Mouse (Mus musculus) hindbrain, embryonic 15.5 days (tissue): ENCODE data around the gene Rbfox1. TPM values are rescaled to one million over a fixed set of nuclear protein-coding genes. Genes with fewer than 3 reads are reported as not detected.

ENCODE experiments used
- ATAC-seq: fragments of 200-750 bp; cut with Nextera tagmentation; 2 replicates; pipeline ENCODE4 v1.8.0; 2017; ENCODE audit warnings: low read depth, moderate number of reproducible peaks, moderate TSS enrichment; ENCODE audit not compliant: low FRiP score
- H3K27ac ChIP-seq: fragments of 300-500 bp; sonication (generic); replicated peaks from 2 replicates; pipeline ENCODE4 v1.5.1; 2015; ENCODE audit warnings: mild to moderate bottlenecking, inconsistent platforms
- H3K27me3 ChIP-seq: fragments of 300-500 bp; sonication (generic); 2 replicates; pipeline ENCODE4 v1.6.1; 2015; ENCODE audit warnings: control low read depth, inconsistent platforms
- H3K36me3 ChIP-seq: fragments of 300-500 bp; sonication (generic); 2 replicates; pipeline ENCODE4 v1.6.1; 2015; ENCODE audit warnings: control low read depth, inconsistent platforms
- H3K4me1 ChIP-seq: fragments of 300-500 bp; sonication (generic); replicated peaks from 2 replicates; pipeline ENCODE4 v1.6.1; 2015; ENCODE audit warnings: control low read depth, inconsistent platforms
- H3K4me2 ChIP-seq: fragments of 300-500 bp; sonication (generic); 2 replicates; pipeline ENCODE4 v1.6.1; 2015; ENCODE audit warnings: moderate library complexity, mild to moderate bottlenecking, inconsistent platforms
- H3K4me3 ChIP-seq: fragments of 300-500 bp; sonication (generic); 2 replicates; pipeline ENCODE4 v1.5.1; 2015; ENCODE audit warnings: mild to moderate bottlenecking, inconsistent platforms
- H3K9ac ChIP-seq: fragments of 300-500 bp; sonication (generic); 2 replicates; pipeline ENCODE4 v1.6.1; 2015; ENCODE audit warnings: inconsistent platforms
- H3K9me3 ChIP-seq: fragments of 300-500 bp; sonication (generic); 2 replicates; pipeline ENCODE4 v1.6.1; 2016; ENCODE audit warnings: control low read depth, inconsistent platforms
- WGBS: fragments of 180-500 bp; shearing (Covaris S2); methylation state at CpG from one replicate; pipeline ENCODE4 v1.1.7; 2015; 5-methylcytosine and 5-hydroxymethylcytosine counted together
- polyA plus RNA-seq: library from polyadenylated mRNA; unstranded; fragments of >200 nt; fragmentation: Nextera tagmentation; extraction: Ambion mirVana; gene quantifications from 2 replicates; pipeline ENCODE4 v1.2.1, GENCODE M21; 2015

Rbfox1 gene
- polyA plus RNA-seq, 1 experiment from 2014 or later, result 254 TPM

GRCm38 (mm10) chr16:7374674-7375073 is 1489.5 kb downstream of the Rbfox1 start:
- no peaks in the 10 kb centered on the region for H3K27me3 ChIP-seq
- H3K4me1 ChIP-seq, result peaks cover 12% of the 10 kb centered on the region; the same call in 1 of the 2 replicates
- no peak overlapping the region for H3K9ac ChIP-seq
- ATAC-seq, result no peak
- H3K4me3 ChIP-seq, result no peak overlapping the region
- H3K36me3 ChIP-seq, result no peaks in the 10 kb centered on the region
- peak overlapping the region; percentile 48; the same call in 1 of the 2 replicates for H3K27ac ChIP-seq
- H3K9me3 ChIP-seq, result no peaks in the 10 kb centered on the region
- H3K4me2 ChIP-seq, result no peak overlapping the region
- WGBS, result 38% methylated on average over 2 of the region's 2 CpGs

GRCm38 (mm10) chr16:7396101-7396500 is 1510.9 kb downstream of the Rbfox1 start:
- no peak for ATAC-seq
- Histone ChIP-seq H3K4me1 (no peaks in the 10 kb centered on the region), H3K4me2 (no peak overlapping the region), H3K4me3 (no peak overlapping the region), H3K9ac (no peak overlapping the region), H3K9me3 (no peaks in the 10 kb centered on the region), H3K27me3 (no peaks in the 10 kb centered on the region), H3K27ac (no peak overlapping the region), H3K36me3 (no peaks in the 10 kb centered on the region)

- Histone ChIP-seq H3K27me3 (no peaks in the 10 kb centered on the region), H3K4me3 (no peak overlapping the region), H3K4me2 (no peak overlapping the region), H3K9me3 (no peaks in the 10 kb centered on the region), H3K27ac (0 out of 2 replicates have a peak overlapping the region, but pooled peaks have one; percentile 30), H3K9ac (no peak overlapping the region), H3K36me3 (no peaks in the 10 kb centered on the region), H3K4me1 (peaks cover 20% of the 10 kb centered on the region)
- WGBS, result 20% methylated on average over 6 of the region's 6 CpGs
- ATAC-seq, result peak; percentile 27; the same call in 1 of the 2 replicates
These were observed 1519.8 kb downstream of the Rbfox1 start for GRCm38 (mm10) chr16:7404766-7405492.

- peak; percentile 63; the same call in 1 of the 2 replicates for ATAC-seq
- Histone ChIP-seq H3K27me3 (no peaks in the 10 kb centered on the region), H3K4me3 (no peak overlapping the region), H3K4me1 (peaks cover 20% of the 10 kb centered on the region), H3K36me3 (no peaks in the 10 kb centered on the region), H3K9ac (no peak overlapping the region), H3K9me3 (no peaks in the 10 kb centered on the region), H3K27ac (0 out of 2 replicates have a peak overlapping the region, but pooled peaks have one; percentile 34), H3K4me2 (no peak overlapping the region)
- WGBS, result 33% methylated on average over 12 of the region's 12 CpGs
These were observed 1522.9 kb downstream of the Rbfox1 start for GRCm38 (mm10) chr16:7407862-7408640.

- peak; percentile 56; the same call in 1 of the 2 replicates for ATAC-seq
- Histone ChIP-seq H3K4me1 (peaks cover 13% of the 10 kb centered on the region), H3K9me3 (no peaks in the 10 kb centered on the region), H3K9ac (no peak overlapping the region), H3K4me3 (peak overlapping the region; percentile 8; the same call in 1 of the 2 replicates), H3K27me3 (no peaks in the 10 kb centered on the region), H3K27ac (peak overlapping the region; percentile 62), H3K4me2 (peak overlapping the region; percentile 45), H3K36me3 (no peaks in the 10 kb centered on the region)
- 15% methylated on average over 12 of the region's 12 CpGs for WGBS
These were observed 1534.6 kb downstream of the Rbfox1 start for GRCm38 (mm10) chr16:7419655-7420281.

GRCm38 (mm10) chr16:7425386-7426089 is 1540.4 kb downstream of the Rbfox1 start:
- H3K27ac ChIP-seq, result no peak overlapping the region
- no peaks in the 10 kb centered on the region for H3K36me3 ChIP-seq
- no peak overlapping the region for H3K9ac ChIP-seq
- no peak for ATAC-seq
- H3K27me3 ChIP-seq, result no peaks in the 10 kb centered on the region
- H3K4me3 ChIP-seq, result no peak overlapping the region
- 85% methylated on average over 3 of the region's 3 CpGs for WGBS
- H3K4me2 ChIP-seq, result no peak overlapping the region
- no peaks in the 10 kb centered on the region for H3K9me3 ChIP-seq
- H3K4me1 ChIP-seq, result no peaks in the 10 kb centered on the region

- no peaks in the 10 kb centered on the region for H3K27me3 ChIP-seq
- H3K9ac ChIP-seq, result no peak overlapping the region
- no peak overlapping the region for H3K4me3 ChIP-seq
- H3K27ac ChIP-seq, result no peak overlapping the region
- ATAC-seq, result no peak
- 94% methylated on average over 6 of the region's 6 CpGs for WGBS
- no peak overlapping the region for H3K4me2 ChIP-seq
- H3K9me3 ChIP-seq, result no peaks in the 10 kb centered on the region
- no peaks in the 10 kb centered on the region for H3K4me1 ChIP-seq
- no peaks in the 10 kb centered on the region for H3K36me3 ChIP-seq
These were observed 1548.1 kb downstream of the Rbfox1 start for GRCm38 (mm10) chr16:7433296-7433695.

GRCm38 (mm10) chr16:7446791-7447290 is 1561.7 kb downstream of the Rbfox1 start:
- no peak for ATAC-seq

GRCm38 (mm10) chr16:7447718-7448649 is 1562.8 kb downstream of the Rbfox1 start:
- Histone ChIP-seq H3K9ac (no peak overlapping the region), H3K9me3 (no peaks in the 10 kb centered on the region), H3K27me3 (no peaks in the 10 kb centered on the region), H3K27ac (peak overlapping the region; percentile 32), H3K4me3 (no peak overlapping the region), H3K36me3 (no peaks in the 10 kb centered on the region), H3K4me1 (peaks cover 12% of the 10 kb centered on the region; the same call in 1 of the 2 replicates), H3K4me2 (no peak overlapping the region)
- ATAC-seq, result no peak
- 44% methylated on average over 8 of the region's 8 CpGs for WGBS

More at GRCm38 (mm10) chr16:7446791-7447290, 1561.7 kb downstream of the Rbfox1 start:
- 71% methylated on average over 1 of the region's 1 CpGs for WGBS
- peaks cover 12% of the 10 kb centered on the region; the same call in 1 of the 2 replicates for H3K4me1 ChIP-seq
- H3K9ac ChIP-seq, result no peak overlapping the region
- H3K4me2 ChIP-seq, result no peak overlapping the region
- no peaks in the 10 kb centered on the region for H3K9me3 ChIP-seq
- no peak overlapping the region for H3K4me3 ChIP-seq
- H3K36me3 ChIP-seq, result no peaks in the 10 kb centered on the region
- H3K27ac ChIP-seq, result no peak overlapping the region
- H3K27me3 ChIP-seq, result no peaks in the 10 kb centered on the region

- WGBS, result 84% methylated on average over 3 of the region's 3 CpGs
- H3K9me3 ChIP-seq, result no peaks in the 10 kb centered on the region
These were observed 1566.0 kb downstream of the Rbfox1 start for GRCm38 (mm10) chr16:7451193-7451592.

More at GRCm38 (mm10) chr16:7451193-7451592, 1566.0 kb downstream of the Rbfox1 start:
- Histone ChIP-seq H3K4me2 (no peak overlapping the region), H3K36me3 (no peaks in the 10 kb centered on the region), H3K4me3 (no peak overlapping the region), H3K4me1 (peaks cover 12% of the 10 kb centered on the region; the same call in 1 of the 2 replicates), H3K27me3 (no peaks in the 10 kb centered on the region), H3K9ac (no peak overlapping the region), H3K27ac (no peak overlapping the region)
- no peak for ATAC-seq
